Mouse (Mus musculus): ENCODE results near the gene Tac1. TPM values are rescaled to one million over a fixed set of nuclear protein-coding genes. Genes with fewer than 3 reads are reported as not detected.

The Tac1 gene
- polyA plus RNA-seq, 1 experiment from 2014 or later = 3.3 TPM

Other genes with a start within 250 kb of the Tac1 start
- gene Asns, start 138.4 kb downstream of the Tac1 start, polyA plus RNA-seq (2016; fragmentation: Nextera tagmentation; extraction: Ambion mirVana) = 51.6 and 58.7 TPM in 2 replicates